Mouse (Mus musculus): ENCODE results near the gene Zyx.

DNA sequence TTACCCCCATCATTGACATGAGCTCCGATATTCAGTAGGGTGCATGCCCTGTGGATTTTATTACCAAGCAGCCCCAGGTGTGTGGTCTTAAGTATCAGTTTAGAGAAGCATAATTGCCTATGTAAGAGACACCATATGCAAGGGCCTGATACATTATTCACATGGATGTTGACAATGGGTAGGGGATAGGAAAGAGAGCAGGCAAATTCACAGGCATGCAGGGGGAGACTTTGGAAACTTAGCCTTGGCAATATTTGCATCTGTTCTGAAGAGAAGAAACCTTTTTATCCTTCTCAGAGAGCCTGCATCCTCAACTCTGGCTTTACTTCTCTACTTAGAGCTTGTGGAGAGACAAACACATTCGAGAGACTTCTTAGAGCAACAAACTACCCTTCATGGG lies 55.7 kb downstream of the Zyx start, which contains the start of gene Tas2r135:
- TF ChIP-seq GATA1 (IDR thresholded peaks at IDR 0.05; ENCODE audit: borderline replicate concordance, low read length) (no peak), FLI1 (IDR thresholded peaks at IDR 0.05; ENCODE audit: low read length) (no peak)

Measured in megakaryocyte, embryonic 14.5 days (primary cell).